Mouse (Mus musculus) testis, adult 2 months (tissue): Measurements from ENCODE around the gene Pdgfra. TPM values are rescaled to one million over a fixed set of nuclear protein-coding genes. Genes with fewer than 3 reads are reported as not detected.

Experiments used
- H3K27ac ChIP-seq: fragments of 200-500 bp; 2 replicates; pipeline ENCODE4 v1.5.1; 2012; ENCODE audit warnings: low read depth, low read length; ENCODE audit not compliant: control insufficient read depth, insufficient read depth
- H3K27me3 ChIP-seq: fragments of 200-500 bp; 2 replicates; pipeline ENCODE4 v1.6.1; 2012; ENCODE audit warnings: mild to moderate bottlenecking, low read length, moderate library complexity; ENCODE audit not compliant: control insufficient read depth, insufficient read depth
- H3K36me3 ChIP-seq: fragments of 200-500 bp; 2 replicates; pipeline ENCODE4 v1.6.1; 2012; ENCODE audit warnings: mild to moderate bottlenecking, low read length; ENCODE audit not compliant: control insufficient read depth, insufficient read depth
- H3K4me1 ChIP-seq: fragments of 200-500 bp; 2 replicates; pipeline ENCODE4 v1.6.1; 2012; ENCODE audit warnings: low read length; ENCODE audit not compliant: control insufficient read depth, insufficient read depth
- H3K4me3 ChIP-seq: fragments of 200-500 bp; 2 replicates; pipeline ENCODE4 v1.5.1; 2012; ENCODE audit warnings: low read depth, mild to moderate bottlenecking, low read length, moderate library complexity, mixed read lengths; ENCODE audit not compliant: control insufficient read depth
- CTCF ChIP-seq: fragments of 200-500 bp; IDR thresholded peaks from 2 replicates; pipeline ENCODE4 v1.5.1; 2012; ENCODE audit warnings: low read depth, mild to moderate bottlenecking, inconsistent platforms, low read length, moderate library complexity; ENCODE audit not compliant: control insufficient read depth, insufficient read depth, insufficient replicate concordance
- POLR2A ChIP-seq: fragments of 200-500 bp; IDR thresholded peaks from 2 replicates; pipeline ENCODE4 v1.6.1; 2012; ENCODE audit warnings: low read depth, mild to moderate bottlenecking, inconsistent platforms, low read length, moderate library complexity; ENCODE audit not compliant: control insufficient read depth
- polyA plus RNA-seq: library from polyadenylated mRNA; depleted of rRNA; stranded (reverse); fragments of >200 nt; gene quantifications from 2 replicates; pipeline ENCODE4 v1.2.3, GENCODE M21; 2012; rRNA removed

The Pdgfra gene
- 3.9 TPM in 2 replicates for polyA plus RNA-seq

DNA sequence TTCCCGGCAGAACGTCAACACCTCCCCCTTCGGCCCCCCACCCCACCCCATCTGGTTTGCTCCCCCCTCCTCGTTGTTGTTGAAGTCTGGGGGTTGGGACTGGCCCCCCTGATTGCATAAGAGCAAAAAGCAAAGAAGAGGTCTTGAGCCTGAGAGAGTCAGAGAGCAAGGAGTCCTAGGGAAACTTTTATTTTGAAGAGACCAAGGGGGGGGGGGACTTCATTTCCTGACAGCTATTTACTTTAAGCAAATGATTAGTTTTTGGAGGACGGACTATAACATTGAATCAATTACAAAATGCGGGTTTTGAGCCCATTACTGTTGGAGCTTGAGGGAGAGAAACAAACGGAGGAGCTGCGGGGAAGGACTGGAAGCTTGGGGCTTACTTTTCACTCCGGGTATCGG, at the start of gene Pdgfra:
Gene Pdgfra (plus strand): TSS at position 272 of the 405 bp plus-strand sequence.
- H3K4me3 ChIP-seq: peak within 1 kb of the TSS; percentile 68
- peaks cover 27% of the 10 kb centered on the region for H3K4me1 ChIP-seq

DNA sequence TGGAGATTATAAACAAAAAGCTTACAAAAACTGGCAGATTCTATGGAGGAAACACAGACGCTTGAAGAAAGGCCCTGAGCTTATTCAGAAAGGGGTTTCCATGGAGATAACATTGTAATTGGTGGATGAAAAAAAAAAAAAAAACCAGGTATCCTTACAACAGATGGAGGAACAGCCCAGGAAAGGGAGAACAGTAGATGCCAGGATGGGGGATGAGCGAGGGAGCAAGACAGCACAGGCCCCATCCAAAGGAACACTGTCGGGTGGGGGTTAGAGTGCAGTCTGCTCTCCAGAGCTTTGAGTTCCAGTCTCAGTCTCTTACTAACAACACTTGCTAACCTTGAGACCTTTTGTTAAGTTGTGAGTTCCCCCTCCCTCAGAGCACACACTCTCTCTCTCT, 45.6 kb upstream of the Pdgfra start:
- Histone ChIP-seq H3K27me3 (no peaks in the 10 kb centered on the region), H3K36me3 (no peaks in the 10 kb centered on the region), H3K4me1 (peaks cover 2% of the 10 kb centered on the region), H3K4me3 (no peak overlapping the region), H3K27ac (no peak overlapping the region)
- no peak for TF ChIP-seq POLR2A

More for the DNA sequence above, at the start of gene Pdgfra:
- H3K27ac ChIP-seq: peak within 1 kb of the TSS; percentile 57; the same call in 1 of the 2 replicates
- no peaks in the 10 kb centered on the region for H3K36me3 ChIP-seq
- H3K27me3 ChIP-seq: peaks cover 7% of the 10 kb centered on the region; the same call in 1 of the 2 replicates
- TF ChIP-seq CTCF (no peak), POLR2A (no peak)

DNA sequence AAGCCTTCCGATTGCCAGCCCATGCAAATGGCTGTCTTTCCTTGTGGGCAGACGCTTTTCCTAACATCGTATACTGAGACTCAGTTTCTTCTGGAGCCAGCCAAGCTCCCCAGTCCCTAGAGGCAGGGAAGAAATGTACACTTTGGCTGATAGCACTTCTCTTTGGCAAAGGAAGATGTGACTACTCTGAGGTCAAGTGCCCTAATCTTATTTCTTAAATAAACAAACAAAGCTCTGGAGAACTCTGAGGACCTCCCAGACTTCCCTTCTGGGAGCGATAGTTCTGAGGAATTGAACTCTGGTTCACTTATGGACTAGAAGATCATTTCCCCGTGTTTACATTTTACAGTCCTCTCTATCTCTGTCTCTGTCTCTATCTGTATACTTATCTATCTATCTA, 42.7 kb upstream of the Pdgfra start:
- Histone ChIP-seq H3K27ac (no peak overlapping the region), H3K4me1 (peaks cover 2% of the 10 kb centered on the region), H3K27me3 (no peaks in the 10 kb centered on the region), H3K36me3 (no peaks in the 10 kb centered on the region), H3K4me3 (no peak overlapping the region)
- TF ChIP-seq POLR2A (no peak), CTCF (no peak)

DNA sequence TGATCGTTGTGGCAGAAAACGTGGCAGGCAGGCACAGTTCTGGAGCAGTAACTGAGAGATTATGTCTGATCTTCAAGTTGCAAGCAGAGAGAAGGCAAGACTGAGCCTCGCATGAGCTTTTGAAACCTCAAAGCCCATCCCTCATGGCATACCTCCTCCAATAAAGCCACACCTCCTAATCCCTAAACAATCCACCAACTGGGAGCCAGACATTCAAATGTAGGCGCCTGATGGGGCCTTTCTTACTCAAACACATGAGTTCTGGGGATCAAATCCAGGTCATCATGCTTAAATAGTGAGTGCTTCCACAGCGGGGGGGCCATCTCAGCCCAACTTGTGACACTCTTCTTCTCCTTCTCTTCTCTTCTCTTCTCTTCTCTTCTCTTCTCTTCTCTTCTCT, 40.3 kb upstream of the Pdgfra start:
- Histone ChIP-seq H3K27ac (no peak overlapping the region), H3K27me3 (no peaks in the 10 kb centered on the region), H3K36me3 (no peaks in the 10 kb centered on the region), H3K4me3 (no peak overlapping the region), H3K4me1 (peaks cover 6% of the 10 kb centered on the region)
- no peak for TF ChIP-seq POLR2A
- no peak for TF ChIP-seq CTCF

DNA sequence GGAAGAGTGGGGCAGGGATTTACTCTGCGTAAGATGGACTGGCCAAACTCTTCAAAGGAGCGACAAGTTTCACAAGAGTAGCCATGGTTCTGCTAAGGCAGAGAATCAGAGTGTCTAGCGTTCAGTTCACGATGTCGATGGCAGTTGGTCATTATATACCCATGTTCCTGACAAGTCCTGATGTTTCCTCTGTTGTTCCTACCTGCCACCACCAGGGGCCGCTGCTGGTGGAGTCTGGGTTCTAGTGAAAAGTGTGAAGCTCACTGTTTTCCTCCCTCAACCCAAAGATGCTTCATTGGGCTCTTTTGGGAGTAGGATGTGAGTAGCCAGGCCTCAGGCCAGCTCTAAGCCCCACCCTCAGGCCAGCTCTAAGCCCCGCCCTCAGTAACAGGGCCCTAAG, 33.3 kb upstream of the Pdgfra start:
- Histone ChIP-seq H3K27ac (peak overlapping the region; percentile 59), H3K4me3 (peak overlapping the region; percentile 43), H3K4me1 (peaks cover 8% of the 10 kb centered on the region; the same call in 1 of the 2 replicates), H3K27me3 (no peaks in the 10 kb centered on the region), H3K36me3 (no peaks in the 10 kb centered on the region)
- TF ChIP-seq POLR2A (no peak), CTCF (peak; percentile 84; the same call in 1 of the 2 replicates)

DNA sequence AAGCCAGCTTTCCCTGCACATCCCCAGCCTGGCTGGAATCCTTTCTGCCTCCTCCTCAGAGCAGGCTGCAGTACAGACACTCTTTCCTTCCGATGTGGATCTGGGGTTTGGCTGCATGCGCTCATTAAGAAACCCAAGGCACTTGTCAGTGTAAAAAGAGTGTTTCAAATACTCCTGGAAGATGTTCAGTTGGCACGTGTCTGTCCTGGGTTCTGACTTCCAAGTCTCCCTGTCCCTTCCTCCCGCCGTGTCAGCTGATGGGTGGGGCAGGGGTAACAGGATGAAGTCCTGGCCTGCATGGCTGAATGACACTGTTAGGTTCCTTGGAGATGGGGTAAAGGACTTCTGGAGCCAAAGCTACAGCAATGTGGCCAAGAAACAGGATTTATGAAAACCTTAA, 30.4 kb upstream of the Pdgfra start:
- no peaks in the 10 kb centered on the region for H3K36me3 ChIP-seq
- H3K4me3 ChIP-seq: no peak overlapping the region
- H3K27ac ChIP-seq: peak overlapping the region; percentile 17; the same call in 1 of the 2 replicates
- no peaks in the 10 kb centered on the region for H3K27me3 ChIP-seq
- H3K4me1 ChIP-seq: 0 out of 2 replicates have a peak, but pooled peaks cover 4% of the 10 kb centered on the region
- TF ChIP-seq CTCF (no peak), POLR2A (no peak)

DNA sequence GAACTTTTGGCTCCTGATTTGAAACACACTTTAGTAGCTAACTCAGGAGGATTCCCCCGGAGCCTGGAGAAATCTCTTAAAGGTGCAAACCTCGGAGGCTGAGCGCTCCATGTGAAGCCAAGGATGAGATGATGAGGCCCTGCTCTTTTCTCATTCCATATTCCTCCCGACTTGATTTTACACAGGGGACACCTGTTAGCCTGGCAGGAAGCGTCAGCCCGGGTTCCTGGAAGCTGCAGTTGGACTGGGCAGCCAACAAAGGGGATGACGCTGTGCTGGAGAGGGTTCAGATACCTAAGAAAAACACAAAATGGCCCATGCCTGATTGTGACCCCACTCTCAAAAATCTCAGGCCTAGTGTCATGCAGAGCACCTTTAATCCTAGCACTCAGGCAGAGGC, 17.4 kb upstream of the Pdgfra start:
- no peak overlapping the region for H3K4me3 ChIP-seq
- H3K27me3 ChIP-seq: no peaks in the 10 kb centered on the region
- H3K4me1 ChIP-seq: no peaks in the 10 kb centered on the region
- no peak for TF ChIP-seq POLR2A
- no peak for TF ChIP-seq CTCF
- H3K36me3 ChIP-seq: no peaks in the 10 kb centered on the region
- no peak overlapping the region for H3K27ac ChIP-seq

DNA sequence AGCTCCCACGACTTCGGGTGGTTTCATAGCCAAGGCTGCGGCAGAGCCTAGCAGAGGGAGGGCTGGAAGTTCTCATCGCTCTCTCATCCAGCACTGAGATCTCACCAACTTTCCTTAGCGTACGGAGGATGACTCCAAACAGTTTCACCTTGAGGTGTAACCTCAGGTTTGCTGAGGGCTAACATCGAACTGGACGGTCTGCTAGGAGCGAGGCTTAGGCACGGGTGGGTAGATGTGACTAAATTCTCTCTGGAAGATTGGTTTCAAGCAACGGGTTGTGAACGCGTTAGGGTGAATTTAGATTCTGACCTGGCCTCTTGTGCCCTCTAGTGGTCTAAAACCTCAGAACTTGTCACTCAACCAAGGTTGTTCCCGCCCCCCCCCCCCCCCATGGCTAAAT, 9.0 kb upstream of the Pdgfra start:
- H3K27ac ChIP-seq: no peak overlapping the region
- H3K4me1 ChIP-seq: peaks cover under 1% of the 10 kb centered on the region
- H3K36me3 ChIP-seq: no peaks in the 10 kb centered on the region
- TF ChIP-seq POLR2A: no peak
- TF ChIP-seq CTCF: no peak; the same call in 1 of the 2 replicates
- no peaks in the 10 kb centered on the region for H3K27me3 ChIP-seq
- peak overlapping the region; percentile 27; the same call in 1 of the 2 replicates for H3K4me3 ChIP-seq
